Mouse (Mus musculus) left cerebral cortex, adult 9 months (tissue): ENCODE measurements around the gene Myo19.

ENCODE experiments used
- DNase-seq, 2 experiments: peaks; one replicate each; pipeline ENCODE4 v3.0.0; 2022; ENCODE audit warnings: low spot score in 2 of 2

Gene Myo19

DNA sequence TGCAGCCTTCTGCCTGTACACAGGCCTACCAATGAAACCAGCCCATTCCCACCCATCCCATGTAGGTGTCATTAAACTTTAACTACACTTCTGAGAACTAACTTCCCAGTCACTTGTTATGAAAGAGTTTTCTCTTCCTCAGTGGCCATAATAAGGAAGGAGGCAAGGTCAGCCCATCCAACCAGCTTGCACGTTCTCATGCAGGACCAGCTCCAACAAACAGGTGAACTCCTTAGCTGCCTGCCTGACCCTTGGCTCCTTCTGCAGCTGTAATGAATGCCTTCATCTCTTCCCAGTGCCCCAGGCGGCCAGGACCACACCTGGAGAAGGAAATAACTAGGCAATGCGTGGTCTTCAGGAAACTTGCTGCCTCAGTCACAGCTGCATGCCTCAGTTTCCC, 65.9 kb downstream of the Myo19 start:
- DNase-seq = no peak

DNA sequence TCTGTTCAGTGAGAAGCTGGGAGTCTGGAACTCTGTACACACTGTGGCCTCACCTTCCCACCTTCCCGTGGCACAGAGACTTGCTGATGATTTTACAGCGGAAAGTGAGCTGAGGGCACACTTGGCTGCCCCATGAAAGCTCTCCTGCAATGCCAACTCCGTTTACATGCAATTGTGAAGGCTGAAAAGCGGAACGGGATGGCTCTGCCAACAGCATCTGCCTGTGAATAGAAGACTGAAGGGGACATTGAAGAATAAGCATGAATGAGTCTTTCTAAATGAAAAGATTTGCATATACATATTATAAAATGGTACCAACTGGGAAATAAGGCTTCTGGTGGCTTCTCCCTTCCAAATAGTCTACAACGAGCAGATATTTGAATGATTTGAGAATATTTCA, 67.3 kb downstream of the Myo19 start:
- no peak for DNase-seq

DNA sequence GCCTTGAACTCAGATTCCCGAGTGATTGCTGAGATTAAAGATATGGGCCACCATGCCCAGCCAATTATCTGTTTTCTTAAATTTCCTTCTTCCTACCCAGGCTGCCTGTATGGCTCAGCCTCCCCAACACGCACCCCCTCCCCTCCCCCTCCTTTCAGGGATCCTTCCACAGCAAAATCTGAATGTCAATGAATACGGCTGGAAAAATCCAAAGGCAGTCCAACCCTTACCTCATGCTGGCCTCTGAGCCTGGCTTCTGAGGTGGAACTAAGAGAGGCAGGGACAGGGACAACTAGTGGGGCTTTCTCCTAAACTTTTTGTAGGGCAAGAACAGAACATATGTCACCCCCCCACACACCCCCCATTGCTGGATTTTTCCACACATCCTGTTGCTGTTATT, 68.2 kb downstream of the Myo19 start:
- no peak for DNase-seq

DNA sequence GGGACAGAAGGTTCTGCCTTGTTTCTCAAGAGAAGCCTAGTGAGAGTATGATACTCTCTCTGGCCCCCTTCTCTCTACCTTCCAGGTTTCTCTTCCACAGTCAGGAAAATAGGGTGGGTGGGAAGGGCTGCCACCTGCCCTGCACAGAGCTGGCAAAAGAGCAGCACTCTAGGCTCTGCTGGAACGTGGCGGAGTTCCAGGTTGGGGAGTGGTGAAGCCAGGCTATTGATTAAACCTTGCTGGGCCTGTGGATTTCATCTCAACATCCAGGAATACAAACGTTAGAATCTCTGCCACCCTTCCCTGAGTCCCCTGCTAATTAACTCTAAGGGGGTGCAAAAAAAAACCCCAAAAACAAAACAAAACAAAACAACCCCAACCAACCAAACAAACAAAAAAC, 68.6 kb downstream of the Myo19 start:
- no peak for DNase-seq

DNA sequence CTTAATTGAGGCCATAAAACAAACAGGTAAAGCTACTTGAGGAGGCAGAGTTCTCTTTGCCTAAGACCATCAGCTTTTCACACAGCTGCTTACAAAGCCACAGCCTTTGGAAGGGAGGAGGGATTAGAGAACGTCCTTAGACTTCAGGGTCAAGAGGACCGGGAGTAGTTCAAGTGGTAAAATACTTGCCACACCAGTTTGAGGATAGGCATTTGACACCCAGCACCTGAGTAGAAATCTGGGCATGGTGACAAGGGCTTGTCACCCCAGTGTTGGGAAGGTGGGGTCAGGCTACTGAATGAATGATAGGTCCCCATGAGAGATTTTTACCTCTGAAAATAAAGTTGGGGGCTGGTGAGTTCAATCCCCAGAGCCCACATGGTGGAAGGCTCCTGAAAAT, 72.7 kb downstream of the Myo19 start:
- DNase-seq = no peak

DNA sequence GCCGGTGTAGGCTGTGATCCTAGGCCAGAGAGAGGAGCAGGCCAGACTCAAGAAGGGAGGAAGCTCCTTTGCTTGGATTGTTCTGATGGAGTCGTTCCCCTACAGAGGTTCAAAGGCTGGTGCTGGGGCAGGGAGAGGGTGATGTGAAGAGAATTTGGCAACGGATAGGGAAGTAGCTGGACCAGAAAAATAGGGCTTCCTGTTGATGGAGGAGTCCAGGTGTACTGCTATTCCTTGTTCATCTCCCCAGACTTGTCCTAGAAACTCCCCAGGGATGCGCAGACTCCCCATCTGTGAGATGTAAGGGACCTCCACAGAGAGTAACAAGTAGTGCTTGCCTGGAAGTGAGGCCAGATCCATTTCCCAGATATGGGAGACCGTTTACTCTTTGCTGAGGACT, 76.5 kb downstream of the Myo19 start:
- no peak for DNase-seq

DNA sequence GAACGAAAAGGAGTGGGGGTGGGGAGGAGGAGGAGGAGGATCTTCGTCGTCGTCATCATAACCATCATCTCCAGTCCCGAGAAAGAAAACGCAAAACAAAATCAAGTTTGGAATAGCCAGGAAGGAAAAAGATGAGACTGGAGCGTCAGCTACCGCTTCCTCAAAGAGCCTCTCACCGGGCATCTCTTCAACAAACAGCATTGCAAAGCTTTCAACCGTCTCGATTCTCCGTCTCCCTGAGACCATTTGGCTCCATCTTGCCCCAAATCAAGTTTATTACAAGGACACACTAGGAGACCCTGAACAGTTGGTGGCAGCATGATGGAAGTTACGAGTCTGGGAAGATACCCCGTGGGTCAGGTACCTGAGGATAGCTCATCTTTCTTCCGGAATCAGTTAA, 77.2 kb downstream of the Myo19 start:
- no peak for DNase-seq

DNA sequence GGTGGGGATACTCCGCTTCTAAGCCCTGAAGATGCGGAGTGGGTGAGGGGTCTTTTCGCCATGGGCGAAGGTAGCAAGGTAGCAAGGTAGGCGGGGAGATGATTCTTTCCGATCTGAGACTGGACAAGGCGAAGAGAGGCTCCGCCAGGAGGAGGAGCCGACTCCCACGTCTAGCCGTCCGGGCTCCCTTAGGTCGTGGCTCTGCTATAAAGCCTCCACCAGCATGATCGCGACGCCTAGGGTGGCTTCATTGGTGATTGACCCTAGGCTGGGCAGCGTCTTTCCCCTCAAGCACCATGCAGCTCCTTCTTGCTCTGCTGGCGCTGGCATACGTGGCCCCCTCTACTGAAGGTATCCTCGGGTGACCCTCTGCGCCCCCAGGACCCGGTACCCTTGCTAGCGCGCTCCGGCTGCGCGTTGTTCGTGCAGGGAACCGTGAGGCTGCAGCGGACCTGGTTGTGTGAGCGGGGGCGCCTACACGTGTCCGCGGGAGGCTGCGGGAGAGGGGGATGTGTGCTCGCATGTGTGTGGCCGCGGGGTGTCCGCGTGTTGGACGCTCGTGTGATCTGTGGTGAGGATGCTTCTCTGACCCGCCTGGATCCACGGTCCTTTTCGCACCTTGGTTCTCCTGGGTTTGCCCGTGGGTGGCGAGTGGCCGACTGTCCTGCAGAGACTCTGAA, 77.8 kb downstream of the Myo19 start, which contains the start of gene Car4:
Gene Car4 (plus strand): TSS at position 196 of the 680 bp plus-strand sequence.
- peak in 1 of 2 experiments; percentile 44 for DNase-seq

DNA sequence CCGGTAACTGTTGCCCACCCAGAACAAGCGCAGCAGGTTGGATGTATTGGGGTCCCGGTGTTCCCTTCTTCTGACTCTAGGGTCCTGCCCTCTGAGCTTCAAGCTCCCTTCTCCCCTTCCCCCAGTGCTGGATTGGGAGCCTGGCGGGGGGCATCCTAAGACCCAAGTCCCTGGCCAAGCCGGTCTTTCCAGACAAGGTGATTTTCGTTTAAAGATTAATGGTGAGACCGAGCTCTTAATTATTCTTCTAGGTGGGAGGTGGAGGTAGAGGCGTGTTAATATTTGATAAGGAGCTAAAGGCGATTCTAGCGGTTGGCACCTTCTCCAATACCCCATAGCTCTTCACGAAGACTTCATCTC, 78.3 kb downstream of the Myo19 start:
- no peak for DNase-seq

DNA sequence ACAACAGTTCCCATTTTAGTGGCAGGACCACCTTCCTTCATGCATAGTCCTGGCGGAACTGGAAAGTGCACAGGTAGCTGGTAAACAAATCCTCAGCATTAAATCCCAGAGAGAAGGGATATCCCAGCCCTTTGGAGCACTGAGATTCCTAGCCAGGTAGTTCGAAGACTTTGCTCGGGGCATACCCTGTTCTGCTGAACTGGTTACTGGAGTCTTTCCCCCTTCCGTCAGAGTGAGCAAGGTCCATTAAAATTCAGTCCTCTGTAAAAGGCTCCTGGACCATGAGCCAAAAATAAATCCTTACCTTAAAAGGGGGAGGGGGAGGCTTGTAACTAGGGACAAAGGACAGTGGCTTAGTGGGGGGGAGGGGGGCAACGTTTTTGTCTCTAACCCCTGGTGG, 79.2 kb downstream of the Myo19 start:
- DNase-seq = no peak

DNA sequence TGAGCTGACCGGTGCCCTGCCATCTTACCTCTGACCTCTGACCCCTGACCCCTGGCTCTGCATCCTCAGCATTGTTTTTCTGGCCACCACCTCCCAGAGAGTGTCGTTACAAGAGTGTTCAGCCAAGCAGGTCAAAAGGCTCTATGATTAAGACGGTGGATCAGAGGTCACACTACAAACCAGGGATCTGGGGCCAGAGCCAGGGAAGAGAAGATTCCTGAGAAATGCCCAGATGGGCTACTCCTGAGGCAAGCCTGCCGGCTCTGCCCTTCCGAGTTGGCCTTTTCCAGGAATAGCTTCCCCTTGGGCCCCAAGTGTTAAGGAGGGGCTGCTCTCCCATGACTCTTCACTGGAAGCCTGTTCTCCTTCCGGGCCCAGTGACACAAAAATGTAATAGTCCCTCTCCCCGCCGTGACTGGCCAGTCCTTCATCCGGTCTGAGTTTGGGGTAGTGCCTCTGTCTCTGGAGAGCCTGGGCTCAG, 79.8 kb downstream of the Myo19 start:
- DNase-seq = no peak

DNA sequence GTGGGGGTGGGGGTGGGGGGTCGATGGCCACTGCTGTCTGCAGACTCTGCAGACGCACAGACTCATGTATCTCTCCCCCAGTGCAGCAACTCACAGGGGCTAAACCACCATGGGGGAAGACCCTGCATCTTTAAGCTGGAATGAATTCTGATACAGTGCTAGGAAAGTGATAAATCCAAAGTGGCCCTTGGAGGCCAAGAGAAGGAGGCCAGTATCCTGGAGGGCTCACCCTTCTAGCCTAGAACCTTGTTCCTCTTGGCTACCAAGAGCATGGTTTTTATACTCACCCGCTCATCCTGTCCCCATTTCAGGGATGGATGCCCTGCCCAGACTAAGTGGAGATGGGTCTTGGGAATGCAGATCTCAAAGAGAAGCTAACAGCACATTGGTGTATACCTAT, 80.3 kb downstream of the Myo19 start:
- DNase-seq = no peak

DNA sequence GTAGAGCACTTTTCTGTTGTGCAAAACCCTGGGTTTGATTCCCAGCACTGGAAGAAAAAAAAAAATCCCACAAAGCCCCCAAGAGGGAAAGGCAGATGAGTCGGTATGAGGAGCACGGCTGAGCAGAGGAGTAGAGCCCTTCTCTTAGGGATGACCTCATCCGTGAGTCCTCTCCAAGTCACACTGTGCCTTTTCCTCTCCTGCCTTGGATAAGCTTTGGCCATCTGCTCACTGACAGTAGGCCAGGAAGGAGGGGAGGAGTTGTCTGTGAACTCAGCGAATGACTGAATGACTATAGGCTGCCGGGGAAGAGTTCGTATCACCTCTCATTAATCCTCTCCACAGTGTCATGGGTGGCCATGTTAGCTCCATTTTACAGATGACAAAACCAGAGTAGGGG, 80.8 kb downstream of the Myo19 start:
- no peak for DNase-seq
